Mouse (Mus musculus) megakaryocyte, embryonic 14.5 days (primary cell): ENCODE data around the gene Ccpg1.

Experiments
- FLI1 ChIP-seq: IDR thresholded peaks from 2 replicates; pipeline ENCODE4 v1.6.1; 2012; ENCODE audit warnings: low read length, inconsistent platforms, mixed read lengths
- GATA1 ChIP-seq: IDR thresholded peaks from 3 replicates; pipeline ENCODE4 v1.6.1; 2012; ENCODE audit warnings: mixed read lengths, low read length, inconsistent platforms, borderline replicate concordance

DNA sequence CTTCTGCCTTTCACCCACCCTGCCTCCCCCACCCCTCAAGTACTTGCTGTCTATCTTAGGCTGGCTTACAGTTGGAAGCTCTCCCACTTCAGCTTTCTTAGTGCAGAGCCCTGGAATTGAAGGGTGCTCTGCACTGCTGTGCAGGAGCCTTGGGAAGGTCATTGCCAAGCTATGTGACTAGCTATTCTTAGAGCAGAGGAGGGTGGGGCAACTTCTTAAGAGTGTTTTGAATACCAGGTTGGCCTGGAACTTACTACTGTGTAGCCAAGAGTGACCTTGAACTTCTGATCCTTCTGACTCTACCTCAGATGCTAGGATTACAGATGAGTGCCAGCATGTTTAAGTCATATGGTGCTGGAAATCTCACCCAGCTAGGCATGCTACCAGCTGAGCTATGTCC is 10.9 kb downstream of the Ccpg1 start:
- no peak for TF ChIP-seq GATA1
- no peak for TF ChIP-seq FLI1
